Mouse (Mus musculus): ENCODE measurements at regions not wholly inside any gene's neighbourhood (a gene's known extent, or its start where the extent isn't known, plus 50 kb on each side); places are given as distances from the start of the nearest gene placed in this dataset.

GRCm38 (mm10) chr6:6280812-6281568, 64.0 kb upstream of the Slc25a13 start:
- DNase-seq = no peak

- DNase-seq = no peak
Observed at GRCm38 (mm10) chr6:6279646-6280045, 62.7 kb upstream of the Slc25a13 start.

- no peak for DNase-seq
Observed at GRCm38 (mm10) chr6:6270545-6270944, 53.6 kb upstream of the Slc25a13 start.

Measured in cerebellum, postnatal 14 days (tissue).